Mouse (Mus musculus): ENCODE results near the gene Parp11.
"Not testable (repeated sequence)": the region's sequence is repeated elsewhere in the genome, so short reads cannot be mapped to it uniquely, and the experiment has no call there.

The Parp11 gene

GRCm38 (mm10) chr6:127496841-127497656 lies 50.4 kb downstream of the Parp11 start:
- DNase-seq: no peak

DNA sequence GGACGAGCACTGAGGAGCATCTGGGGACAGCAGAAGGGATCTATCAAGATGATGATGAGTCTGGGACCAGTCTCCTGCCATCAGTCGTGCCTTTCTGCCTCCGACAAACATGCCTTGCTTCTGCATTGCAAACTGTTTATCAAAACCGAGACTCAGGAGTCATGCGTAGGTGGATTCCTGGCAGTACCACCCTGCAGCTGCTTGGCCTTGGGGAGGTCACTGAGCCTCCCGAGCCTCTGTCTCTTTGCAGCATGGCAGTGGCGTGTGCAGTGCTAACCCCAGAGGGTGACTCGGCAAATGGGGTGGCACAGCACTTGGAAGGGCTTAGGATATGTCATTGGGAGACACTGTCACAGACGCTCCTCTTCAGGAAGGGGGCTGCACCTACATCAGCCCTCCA lies 53.5 kb downstream of the Parp11 start:
- DNase-seq: no peak

- DNase-seq: no peak
Observed at GRCm38 (mm10) chr6:127500806-127501205, 54.2 kb downstream of the Parp11 start.

DNA sequence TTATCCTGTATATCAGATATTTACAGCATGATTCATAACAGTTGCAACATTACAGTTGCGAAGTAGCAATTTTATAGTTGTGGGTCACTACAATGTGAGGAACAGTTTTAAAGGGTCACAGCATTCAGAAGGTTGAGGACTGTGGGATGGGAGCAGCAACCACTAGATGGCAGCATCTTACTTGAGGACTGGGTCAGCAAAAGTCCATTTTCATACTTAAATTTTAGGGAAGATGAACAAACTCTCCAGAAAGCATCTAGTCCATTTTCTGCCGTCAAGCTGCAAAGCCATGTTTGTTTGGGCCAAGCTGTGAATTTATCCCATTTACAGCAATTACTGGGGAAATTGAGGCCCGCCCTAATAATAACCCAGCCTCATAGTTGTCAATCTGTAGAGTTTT lies 55.9 kb downstream of the Parp11 start:
- DNase-seq: peak; percentile 62

DNA sequence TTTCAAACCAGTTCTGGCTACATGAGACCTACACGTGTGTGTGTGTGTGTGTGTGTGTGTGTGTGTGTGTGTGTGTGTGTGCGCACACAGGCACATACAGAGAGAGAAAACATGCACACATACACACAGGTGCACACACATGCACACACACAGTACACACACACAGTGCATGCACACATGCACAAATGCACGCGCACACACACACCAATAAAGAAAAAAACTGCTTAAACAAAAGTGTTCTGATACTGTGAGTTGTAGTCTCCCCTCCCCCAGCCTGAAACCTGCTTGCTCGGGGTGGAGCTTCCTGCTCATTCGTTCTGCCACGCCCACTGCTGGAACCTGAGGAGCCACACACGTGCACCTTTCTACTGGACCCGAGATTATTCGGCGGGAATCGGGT lies 67.1 kb downstream of the Parp11 start:
- not testable (repeated sequence) for DNase-seq

- DNase-seq: no peak
Observed at GRCm38 (mm10) chr6:127521176-127521575, 74.5 kb downstream of the Parp11 start.

GRCm38 (mm10) chr6:127522326-127522725 lies 75.7 kb downstream of the Parp11 start:
- DNase-seq: no peak

DNA sequence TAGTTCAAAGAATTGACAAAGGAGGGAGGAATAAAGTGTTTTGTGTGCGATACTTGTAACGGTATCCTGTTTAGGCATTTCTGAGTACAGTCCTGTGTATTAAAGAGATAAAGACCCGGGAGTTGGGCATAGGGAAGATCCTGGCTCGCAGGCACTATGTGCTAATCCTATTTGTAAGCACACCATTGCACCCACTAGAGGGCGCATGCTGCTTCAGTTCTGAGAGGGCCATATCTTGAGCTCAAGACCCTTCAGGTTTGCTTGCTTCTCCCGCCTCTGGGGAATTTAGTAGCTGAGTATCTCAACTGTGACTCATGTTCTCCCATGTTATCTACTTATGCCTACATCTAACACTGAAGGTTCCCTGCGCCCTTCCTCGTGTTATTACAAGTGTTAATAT lies 77.8 kb downstream of the Parp11 start:
- DNase-seq: peak; percentile 81

- DNase-seq: no peak
Observed at GRCm38 (mm10) chr6:127528625-127529024, 82.0 kb downstream of the Parp11 start.

DNA sequence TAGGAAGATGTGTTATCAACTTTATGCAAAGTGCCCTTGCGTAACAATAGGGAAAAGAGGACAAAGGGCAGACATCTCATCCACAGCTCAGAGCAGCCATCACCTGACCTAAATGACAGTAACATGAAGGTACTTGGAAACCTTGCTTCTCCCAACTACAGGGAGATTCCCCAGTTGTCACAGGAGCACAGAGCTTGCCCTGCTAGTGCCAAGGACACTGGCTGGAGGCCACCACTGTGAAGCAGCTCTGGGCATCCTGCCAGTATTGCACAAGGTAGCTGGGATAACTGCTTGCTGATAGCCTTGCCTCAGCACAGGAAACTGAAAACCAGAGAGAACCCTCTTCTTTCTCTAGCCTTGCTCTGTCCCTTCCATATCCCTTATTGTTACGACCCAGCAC lies 82.8 kb downstream of the Parp11 start:
- DNase-seq: peak; percentile 63

DNA sequence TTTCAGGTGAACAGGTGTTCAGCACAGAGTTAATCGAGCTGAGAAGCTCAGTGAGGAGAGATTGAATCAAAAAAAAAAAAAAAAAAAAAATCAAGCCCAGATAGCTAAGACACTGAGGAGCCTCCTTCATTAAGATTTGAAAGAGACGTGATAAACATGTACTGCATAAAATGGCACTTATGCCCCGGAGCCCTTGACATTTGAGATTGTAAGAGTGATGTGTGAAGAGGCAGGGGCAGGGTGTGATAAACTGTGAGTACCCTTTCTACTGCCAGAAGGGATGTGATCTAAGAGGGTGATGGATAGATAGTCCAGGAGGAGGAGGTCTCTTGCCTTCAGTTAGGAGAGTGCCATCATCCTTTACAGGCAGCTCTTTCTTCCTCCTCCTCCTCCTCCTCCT lies 83.6 kb downstream of the Parp11 start:
- no peak for DNase-seq

- DNase-seq: no peak
Observed at GRCm38 (mm10) chr6:127531412-127532205, 85.0 kb downstream of the Parp11 start.

- no peak for DNase-seq
Observed at GRCm38 (mm10) chr6:127532304-127532703, 85.7 kb downstream of the Parp11 start.

GRCm38 (mm10) chr6:127533766-127534165 lies 87.1 kb downstream of the Parp11 start:
- DNase-seq: no peak

DNA sequence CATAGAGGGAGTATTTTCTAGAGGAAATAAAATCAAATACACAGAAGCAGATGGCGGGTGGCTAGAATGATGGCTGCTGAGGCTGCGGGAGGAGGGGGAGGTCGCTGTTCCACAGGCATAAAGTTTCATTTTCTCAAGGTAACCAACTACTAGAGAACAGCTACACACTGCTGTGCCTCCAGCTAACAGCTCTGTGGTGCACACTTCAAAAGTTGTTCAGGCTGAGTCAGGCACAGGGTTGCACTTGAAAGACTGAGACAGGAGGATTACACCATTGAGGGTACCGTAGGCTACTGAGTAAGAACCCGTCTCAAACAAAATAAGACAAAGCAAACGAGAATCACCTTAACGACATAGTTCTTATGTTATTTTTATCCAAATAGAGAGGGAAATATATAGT lies 90.4 kb downstream of the Parp11 start:
- DNase-seq: no peak

DNA sequence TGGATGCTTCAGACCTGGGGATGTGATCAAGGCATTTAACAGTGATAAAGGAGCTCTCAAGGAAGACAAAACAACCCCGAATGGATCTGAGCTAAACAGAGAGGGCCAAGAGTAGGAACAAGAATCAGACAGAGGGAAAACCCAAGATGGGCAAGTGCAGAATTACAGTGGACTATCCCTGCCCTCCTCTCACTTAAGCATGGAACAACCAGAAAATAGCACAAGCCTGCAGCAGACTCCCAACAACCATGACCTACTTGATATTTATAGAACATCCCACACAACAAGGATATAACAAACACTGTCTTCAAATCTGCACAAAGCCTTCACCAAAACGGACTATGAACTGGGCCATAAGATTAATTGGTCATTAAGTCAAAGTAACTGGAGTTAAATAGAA lies 91.5 kb downstream of the Parp11 start:
- no peak for DNase-seq

DNA sequence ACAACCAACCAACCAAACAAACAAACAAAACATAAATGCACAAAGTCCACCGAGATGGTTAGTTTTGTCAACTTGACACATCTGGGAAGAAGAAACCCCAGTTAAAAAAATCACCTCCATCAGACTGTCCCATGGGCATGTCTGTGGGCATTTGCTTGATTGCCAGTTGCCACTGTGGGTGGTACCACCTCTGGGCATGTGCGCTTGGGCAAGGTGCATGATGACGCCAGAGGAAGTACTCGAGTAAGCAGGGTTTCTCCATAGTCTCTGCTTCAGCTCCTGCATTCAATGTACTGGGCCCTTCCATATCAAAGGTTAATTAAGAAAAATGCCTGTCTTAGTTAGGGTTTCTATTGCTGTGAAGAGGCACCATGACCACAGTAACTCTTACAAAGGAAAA lies 92.6 kb downstream of the Parp11 start:
- DNase-seq: no peak

DNA sequence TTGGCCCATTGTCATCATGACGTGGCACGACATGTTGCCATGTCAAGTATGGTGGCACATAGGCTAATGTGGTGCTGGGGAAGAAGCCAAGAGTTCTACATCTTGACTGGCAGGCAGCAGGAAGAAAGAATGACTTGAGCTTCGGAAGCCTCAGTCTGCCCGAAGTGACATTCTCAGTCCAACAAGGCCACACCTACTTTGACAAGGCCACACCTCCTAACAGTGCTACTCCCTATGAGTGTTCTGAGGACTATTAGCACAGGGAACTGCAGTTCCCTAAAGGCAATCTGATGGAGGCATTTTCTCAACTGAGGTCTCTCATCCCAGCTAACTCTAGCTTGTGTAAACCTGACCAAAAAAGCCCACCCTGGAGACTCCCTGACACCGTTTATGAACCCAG lies 93.0 kb downstream of the Parp11 start:
- no peak for DNase-seq

GRCm38 (mm10) chr6:127540517-127540916 lies 93.9 kb downstream of the Parp11 start:
- DNase-seq: no peak

DNA sequence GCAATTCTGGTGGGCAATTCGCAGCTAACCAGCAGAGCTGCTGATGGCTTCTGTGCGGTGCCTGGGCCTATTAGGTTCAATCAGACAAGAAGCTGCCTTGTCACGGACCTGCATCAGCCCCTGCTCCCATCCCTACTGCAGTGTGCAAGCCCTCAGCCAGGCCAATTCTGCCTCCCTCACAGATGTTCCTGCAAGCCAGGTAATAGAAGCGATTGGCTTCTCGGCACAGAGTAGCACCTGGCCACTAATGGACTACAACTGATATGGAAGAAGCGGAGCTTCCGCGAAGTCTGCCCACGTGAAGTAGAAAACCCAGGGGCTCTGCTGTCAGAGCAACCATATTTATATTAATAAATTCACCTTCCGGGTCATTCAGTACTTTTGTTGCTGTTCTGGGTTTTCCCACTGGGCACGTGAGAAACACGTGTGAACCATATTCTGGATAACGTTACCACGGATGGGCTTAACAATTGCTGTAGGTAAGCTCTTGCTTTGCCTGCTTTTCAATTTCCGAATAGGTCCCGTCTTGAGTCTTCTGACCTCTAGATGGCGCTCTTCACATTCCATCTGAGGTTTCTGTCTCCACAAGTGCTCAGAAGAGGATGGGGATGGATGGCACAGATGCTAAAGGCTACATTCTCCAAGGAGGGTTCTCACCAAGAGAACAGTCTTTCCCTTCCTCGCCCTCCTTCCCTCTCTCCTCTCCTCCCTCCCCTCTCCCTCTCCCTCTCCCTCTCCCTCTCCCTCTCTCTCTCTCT lies 95.2 kb downstream of the Parp11 start:
- DNase-seq: peak; percentile 33

Data from right cerebral cortex, postnatal 4 days (tissue).